Mouse (Mus musculus) C2C12 (cell line): Measurements from ENCODE around the gene H2-Eb2.

ENCODE experiments used
- CTCF ChIP-seq: IDR thresholded peaks from one replicate; pipeline ENCODE4 v1.5.1; 2011; ENCODE audit not compliant: control insufficient read depth, insufficient read depth, insufficient read length
- FOSL1 ChIP-seq: IDR thresholded peaks from one replicate; pipeline ENCODE4 v1.8.0; 2011; ENCODE audit warnings: mild to moderate bottlenecking, low read length; ENCODE audit not compliant: poor library complexity, insufficient read depth, severe bottlenecking
- MAX ChIP-seq: IDR thresholded peaks from one replicate; pipeline ENCODE4 v1.6.1; 2011; ENCODE audit warnings: mild to moderate bottlenecking, control low read depth
- MYOG ChIP-seq: IDR thresholded peaks from one replicate; pipeline ENCODE4 v1.6.1; 2011; ENCODE audit not compliant: control insufficient read depth, insufficient read length; ENCODE audit errors: extremely low read depth
- USF1 ChIP-seq: IDR thresholded peaks from one replicate; pipeline ENCODE4 v1.6.1; 2011; ENCODE audit warnings: low read depth, mild to moderate bottlenecking, control low read depth, moderate library complexity

- TF ChIP-seq CTCF (no peak), USF1 (no peak), MAX (no peak), MYOG (no peak), FOSL1 (no peak)
Measured at GRCm38 (mm10) chr17:34376847-34377246, 51.4 kb downstream of the H2-Eb2 start, which contains the start of gene Btnl1.
